Mouse (Mus musculus): ENCODE data around the gene Snx30.
"Not testable (repeated sequence)": the region's sequence is repeated elsewhere in the genome, so short reads cannot be mapped to it uniquely, and the experiment has no call there.

Gene Snx30

DNA sequence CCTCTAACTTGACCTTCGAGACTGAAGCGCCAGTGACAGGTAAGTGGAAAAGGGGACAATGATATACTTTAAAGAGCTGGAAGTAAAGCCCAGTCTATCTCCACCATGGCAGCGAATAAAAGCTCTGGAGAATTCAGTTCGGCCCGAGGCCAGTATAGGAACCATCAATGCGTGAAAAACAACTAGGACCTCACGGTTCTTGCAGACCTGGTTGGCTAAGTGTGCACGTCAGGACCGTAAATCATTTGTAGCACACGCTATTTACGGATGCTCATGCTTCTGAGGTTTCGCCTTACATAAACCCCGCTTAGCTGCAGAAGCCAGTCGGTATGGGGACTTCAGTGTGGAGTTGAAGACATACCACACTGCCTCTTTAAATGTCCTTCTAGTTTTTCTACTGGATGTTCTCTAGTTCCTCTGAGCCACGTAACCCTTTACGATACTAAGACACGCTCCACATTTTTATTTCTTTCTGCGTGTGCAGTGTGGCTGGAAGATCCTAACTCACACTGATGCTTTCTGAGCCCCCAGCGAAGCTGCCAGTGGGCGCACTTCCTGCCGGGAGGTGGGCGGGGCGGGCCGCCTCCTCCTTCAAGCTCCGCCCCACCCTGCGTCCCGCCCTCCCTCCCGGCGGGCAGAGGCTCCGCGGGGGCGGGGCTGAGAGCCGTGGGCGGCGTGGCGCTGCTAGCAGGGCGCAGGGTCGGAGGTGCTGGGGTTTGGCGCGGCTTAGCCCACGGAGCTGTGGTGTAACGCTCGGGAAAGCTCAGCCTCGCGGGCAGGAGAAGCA, at the start of gene Snx30:
Gene Snx30 (plus strand): TSS at position 660 of the 787 bp plus-strand sequence.
- DNase-seq (ENCODE audit: low spot score) = peak; percentile 83

- peak; percentile 29 for DNase-seq (ENCODE audit: low spot score)
These were observed 49.1 kb upstream of the Snx30 start for GRCm38 (mm10) chr4:59756332-59757082.

- no peak for DNase-seq (ENCODE audit: low spot score)
These were observed 47.9 kb upstream of the Snx30 start for GRCm38 (mm10) chr4:59757452-59758435.

GRCm38 (mm10) chr4:59760016-59760415, 45.6 kb upstream of the Snx30 start:
- no peak for DNase-seq (ENCODE audit: low spot score)

DNA sequence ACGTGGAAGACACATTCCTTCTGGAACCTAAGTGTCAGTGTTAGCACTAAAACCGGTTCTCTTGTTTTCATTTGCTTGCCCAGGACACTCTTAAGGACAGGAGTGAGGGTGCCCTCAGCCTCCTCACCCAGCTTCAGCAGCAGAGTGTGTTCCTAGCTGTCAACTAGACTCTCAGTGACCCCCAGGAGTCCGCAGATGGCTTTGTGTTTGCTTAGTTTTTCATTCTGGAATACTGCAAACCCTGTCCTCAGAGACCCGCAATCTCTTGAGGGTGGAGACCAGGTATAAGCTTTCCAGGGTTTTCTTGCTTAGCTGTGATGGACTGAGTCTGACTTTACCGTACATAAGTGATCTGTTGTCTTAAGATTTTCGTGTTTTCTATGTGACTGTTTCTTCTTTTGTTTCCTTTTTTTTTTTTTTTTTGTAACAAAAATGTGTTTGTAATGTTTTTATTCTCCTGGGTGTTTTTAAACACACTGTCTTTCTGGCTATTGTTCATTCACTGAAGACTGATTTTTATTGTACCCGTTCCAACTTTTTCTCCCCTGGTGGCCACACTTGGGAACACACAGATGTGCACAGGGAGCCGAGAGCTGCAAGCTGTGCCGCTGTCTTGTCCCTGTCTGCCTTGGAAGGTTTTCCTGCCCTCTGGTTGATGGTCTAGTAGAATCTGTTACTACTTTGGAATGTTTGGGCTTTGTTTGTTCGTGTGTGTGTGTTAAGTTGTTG, 44.8 kb upstream of the Snx30 start:
- DNase-seq (ENCODE audit: low spot score) = peak; percentile 49

- no peak for DNase-seq (ENCODE audit: low spot score)
These were observed 44.3 kb upstream of the Snx30 start for GRCm38 (mm10) chr4:59761365-59761729.

- DNase-seq (ENCODE audit: low spot score) = no peak
These were observed 40.7 kb upstream of the Snx30 start for GRCm38 (mm10) chr4:59764950-59765349.

GRCm38 (mm10) chr4:59765385-59766005, 40.1 kb upstream of the Snx30 start:
- no peak for DNase-seq (ENCODE audit: low spot score)

- no peak for DNase-seq (ENCODE audit: low spot score)
These were observed 37.9 kb upstream of the Snx30 start for GRCm38 (mm10) chr4:59767717-59768116.

DNA sequence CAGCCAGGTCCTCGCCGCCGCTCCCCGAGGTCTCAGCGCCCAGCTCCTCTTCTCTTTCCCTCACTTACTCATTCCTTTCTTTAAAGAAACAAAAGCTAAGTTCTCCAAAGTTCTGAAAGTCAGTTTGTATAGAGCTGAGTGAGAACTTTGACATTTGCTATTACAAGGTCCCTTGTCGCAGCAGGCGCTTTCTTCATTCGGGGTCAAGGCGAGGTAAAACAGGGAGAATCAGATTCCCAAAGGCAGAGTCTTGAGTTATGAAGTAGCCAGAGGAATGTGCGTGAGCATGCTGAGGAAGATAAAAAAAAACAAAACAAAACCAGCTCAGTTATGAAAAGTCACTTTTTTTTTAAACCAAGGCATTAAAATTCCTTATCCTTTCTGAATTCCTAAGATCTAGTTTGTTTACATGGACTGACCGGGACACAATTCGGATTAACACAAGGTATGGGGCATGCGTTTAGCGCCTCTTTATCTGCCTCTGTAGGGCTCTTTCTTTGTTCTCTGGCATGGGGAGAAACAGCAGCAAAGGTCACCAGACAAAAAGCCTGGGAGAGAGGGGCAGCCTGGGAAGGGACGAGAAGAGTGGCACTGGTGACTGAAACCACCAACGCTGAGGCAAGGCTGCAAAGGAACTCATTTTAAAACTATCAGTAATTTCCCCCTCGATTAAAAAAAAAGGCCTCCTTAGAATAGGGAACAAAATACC, 33.3 kb upstream of the Snx30 start:
- no peak for DNase-seq (ENCODE audit: low spot score)

DNA sequence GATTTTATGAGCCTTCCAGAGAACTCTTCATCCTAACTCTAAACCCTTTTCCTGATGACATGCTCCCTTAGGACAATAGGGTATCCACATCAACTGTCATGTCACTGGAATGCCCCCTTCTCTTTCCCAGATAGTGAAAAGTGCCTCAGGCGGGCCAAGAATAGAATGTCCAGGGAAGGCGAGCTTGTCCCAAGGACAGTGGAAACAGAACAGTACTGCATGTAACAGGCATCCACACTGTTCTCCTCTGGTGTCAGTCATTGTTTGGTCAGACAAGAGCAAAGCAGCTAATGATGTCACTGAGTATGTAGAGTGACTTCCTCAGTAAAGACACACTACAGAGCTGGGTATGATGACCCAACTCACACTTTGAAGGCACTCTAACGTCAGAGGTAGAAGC, 27.8 kb upstream of the Snx30 start:
- DNase-seq (ENCODE audit: low spot score) = no peak

DNA sequence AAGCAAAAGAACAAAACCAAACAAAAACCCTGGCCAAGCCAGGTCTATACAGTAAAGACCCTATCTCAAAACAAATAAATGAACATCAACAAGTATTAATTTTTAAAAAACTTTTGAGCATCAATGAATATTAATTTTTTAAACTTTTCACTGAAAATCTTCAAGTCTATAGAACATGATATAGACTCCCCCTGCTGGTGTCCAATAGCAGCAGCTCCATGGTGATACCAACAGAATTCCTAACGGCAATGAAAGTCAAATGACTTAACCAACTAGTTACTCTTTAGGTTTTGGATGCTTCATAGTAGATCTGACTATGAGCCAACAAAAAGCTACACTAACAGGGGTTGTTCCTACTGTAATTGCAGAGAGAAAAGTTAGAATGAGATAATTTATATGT, 25.1 kb upstream of the Snx30 start:
- DNase-seq (ENCODE audit: low spot score) = no peak

DNA sequence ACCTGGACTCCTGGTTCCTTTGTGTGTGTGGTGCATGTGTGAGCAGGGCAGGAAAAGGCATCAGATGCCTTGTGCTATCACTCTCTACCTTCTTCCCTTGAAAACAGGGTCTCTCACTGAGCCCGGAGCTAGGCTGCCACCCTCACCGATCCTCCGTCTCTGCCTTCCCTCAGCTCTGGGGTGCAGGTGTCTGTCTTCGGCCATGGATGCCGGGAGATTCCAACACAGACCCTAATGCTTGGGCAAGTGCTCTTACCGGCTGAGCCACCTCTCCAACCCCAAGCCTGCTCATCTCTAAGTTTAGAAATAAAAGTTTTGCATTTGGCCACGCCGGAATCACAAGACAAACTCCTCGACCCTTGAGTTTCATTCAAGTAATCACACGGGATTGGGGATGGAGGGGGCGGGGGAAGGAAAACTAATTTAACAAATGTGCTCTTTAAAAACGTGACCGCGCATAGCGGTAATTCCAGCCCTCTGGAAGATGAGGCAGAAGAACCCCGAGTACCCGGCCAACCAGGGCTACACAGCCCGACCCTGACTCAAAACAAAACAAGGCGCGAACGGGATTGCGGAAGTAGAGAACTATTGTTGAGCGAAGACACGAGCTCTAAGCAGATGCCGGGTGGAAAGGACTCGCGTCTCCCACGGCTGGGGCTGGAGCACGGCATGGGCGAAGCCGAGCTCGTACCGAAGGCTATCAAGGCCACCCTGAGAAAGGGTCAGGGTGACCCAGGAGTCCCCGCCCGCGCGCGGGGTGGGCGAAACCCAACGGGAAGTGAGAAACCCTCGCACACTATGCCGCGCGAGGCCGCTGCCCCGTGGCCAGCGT, 22.6 kb upstream of the Snx30 start:
- no peak for DNase-seq (ENCODE audit: low spot score)

DNA sequence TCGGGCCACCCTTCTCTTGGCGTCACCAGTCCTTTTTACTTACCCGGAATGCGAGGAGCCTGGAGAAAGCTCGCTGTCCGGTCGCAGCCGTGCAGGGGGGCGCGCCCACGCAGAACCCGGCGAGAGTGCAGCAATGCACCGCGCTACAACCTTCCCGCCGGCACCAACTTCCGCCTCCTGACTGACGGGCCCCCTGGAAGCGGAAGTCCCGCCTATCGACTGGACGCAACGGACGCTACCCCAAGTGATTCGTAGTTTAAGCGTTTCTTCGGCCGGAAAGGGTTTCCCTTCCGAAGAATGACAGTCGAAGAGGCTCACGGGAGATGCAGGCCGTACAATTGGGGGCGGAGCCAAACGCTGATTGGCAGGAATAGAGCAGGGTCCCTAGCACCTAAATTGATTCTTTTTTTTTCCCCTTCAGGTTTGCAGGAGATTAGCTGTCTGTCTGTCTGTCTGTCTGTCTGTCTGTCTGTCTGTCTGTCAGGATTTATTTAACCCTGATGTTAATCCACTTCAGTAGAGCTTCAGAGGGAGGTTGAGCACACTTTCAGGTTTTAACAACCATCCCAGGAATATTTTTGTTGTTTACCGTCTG, 21.9 kb upstream of the Snx30 start:
- peak; percentile 92 for DNase-seq (ENCODE audit: low spot score)

DNA sequence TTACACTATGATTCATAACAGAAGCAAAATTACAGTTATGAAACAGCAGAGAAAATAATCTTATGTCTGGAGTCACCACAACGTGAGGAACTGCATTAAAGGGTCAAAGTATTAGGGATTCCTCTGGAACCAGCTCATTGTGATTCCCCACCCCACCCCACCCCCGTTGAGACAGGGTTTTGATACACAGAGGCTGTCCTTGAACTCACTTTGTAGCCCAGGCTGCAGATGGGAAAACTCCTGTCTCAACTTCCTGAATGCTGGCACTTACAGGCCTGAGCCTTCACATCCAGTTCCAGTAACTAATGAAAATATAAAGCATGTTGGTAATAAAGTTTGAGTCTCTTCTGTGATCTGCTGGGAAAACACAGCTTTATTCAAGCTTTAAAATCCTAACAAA, 20.2 kb upstream of the Snx30 start:
- DNase-seq (ENCODE audit: low spot score) = no peak

DNA sequence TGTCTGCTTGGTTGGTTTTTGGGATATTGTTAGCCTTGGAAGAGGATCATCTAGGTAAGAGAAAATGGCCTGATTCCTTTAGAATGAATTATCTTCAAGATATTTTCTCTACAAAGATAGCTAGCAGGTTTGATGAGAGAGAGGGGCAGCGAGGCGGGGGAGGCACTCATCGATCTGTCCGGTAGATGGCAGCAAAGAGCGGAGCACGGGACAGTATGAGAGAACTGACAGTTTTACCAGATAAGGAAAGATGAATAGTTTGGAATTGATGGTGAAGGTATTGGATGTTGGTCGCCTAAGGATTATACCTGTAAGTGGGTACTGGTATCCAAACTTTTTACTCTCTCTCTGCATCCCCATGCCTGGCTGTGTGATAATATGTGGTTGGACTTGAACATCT, 19.0 kb upstream of the Snx30 start:
- peak; percentile 78 for DNase-seq (ENCODE audit: low spot score)

DNA sequence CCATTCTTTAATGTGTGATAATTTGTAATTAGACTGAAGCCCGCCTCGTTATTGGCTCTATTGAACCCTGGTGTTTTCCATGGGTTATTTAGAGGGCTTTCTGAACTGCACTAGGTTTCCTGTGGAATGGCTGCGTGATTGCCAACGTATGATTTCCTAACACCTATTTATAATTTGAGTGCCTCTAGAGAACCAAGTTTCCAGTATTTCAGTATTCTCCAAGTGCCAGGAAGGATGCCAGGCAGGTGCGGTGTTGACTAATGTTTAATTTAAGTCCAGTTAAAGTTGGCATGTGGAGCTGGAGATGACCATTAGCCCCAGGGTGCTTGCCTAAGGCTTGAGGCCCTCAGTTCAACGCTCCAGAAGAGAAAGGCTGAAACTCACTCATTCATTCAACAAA, 18.5 kb upstream of the Snx30 start:
- no peak for DNase-seq (ENCODE audit: low spot score)

- DNase-seq (ENCODE audit: low spot score) = no peak
These were observed 16.6 kb upstream of the Snx30 start for GRCm38 (mm10) chr4:59789015-59789414.

GRCm38 (mm10) chr4:59793626-59794025, 12.0 kb upstream of the Snx30 start:
- DNase-seq (ENCODE audit: low spot score) = not testable (repeated sequence)

Data from ovary, postnatal 14 days (tissue).